Mouse (Mus musculus) left cerebral cortex, adult 18-20 months (tissue): ENCODE measurements around the gene Pard3b. TPM values are rescaled to one million over a fixed set of nuclear protein-coding genes. Genes with fewer than 3 reads are reported as not detected.
A peak's percentile ranks its signal among the peaks of the same experiment; 100 is the strongest.

ENCODE experiments used
- DNase-seq, 2 experiments: peaks; one replicate each; pipeline ENCODE4 v3.0.0; 2021 to 2022; ENCODE audit warnings: low spot score in 2 of 2, mixed read lengths in 1 of 2
- total RNA-seq, 2 experiments: library from RNA; stranded (reverse); gene quantifications; 2 replicates each; pipeline ENCODE4 v1.2.3; 2021

The Pard3b gene
- total RNA-seq, 2 experiments from 2014 or later: 3.1 to 3.7 TPM

- DNase-seq: no peak
Measured at GRCm38 (mm10) chr1:61912931-61913330, 274.3 kb downstream of the Pard3b start.

- peak; percentile 3 to 5 for DNase-seq
Measured at GRCm38 (mm10) chr1:61924958-61925357, 286.3 kb downstream of the Pard3b start.

- no peak for DNase-seq
Measured at GRCm38 (mm10) chr1:61925541-61925940, 286.9 kb downstream of the Pard3b start.

GRCm38 (mm10) chr1:61928131-61928761 is 289.6 kb downstream of the Pard3b start:
- no peak for DNase-seq

- no peak for DNase-seq
Measured at GRCm38 (mm10) chr1:61933574-61933973, 294.9 kb downstream of the Pard3b start.

- no peak for DNase-seq
Measured at GRCm38 (mm10) chr1:61934760-61935159, 296.1 kb downstream of the Pard3b start.

GRCm38 (mm10) chr1:61939882-61940281 is 301.3 kb downstream of the Pard3b start:
- DNase-seq: no peak

GRCm38 (mm10) chr1:61961533-61961932 is 322.9 kb downstream of the Pard3b start:
- no peak for DNase-seq

- no peak for DNase-seq
Measured at GRCm38 (mm10) chr1:61962571-61962970, 323.9 kb downstream of the Pard3b start.

- no peak for DNase-seq
Measured at GRCm38 (mm10) chr1:61967124-61967523, 328.5 kb downstream of the Pard3b start.

- no peak for DNase-seq
Measured at GRCm38 (mm10) chr1:61967807-61968206, 329.2 kb downstream of the Pard3b start.

- DNase-seq: no peak
Measured at GRCm38 (mm10) chr1:61997711-61998110, 359.1 kb downstream of the Pard3b start.

GRCm38 (mm10) chr1:62008811-62009210 is 370.2 kb downstream of the Pard3b start:
- no peak for DNase-seq

- no peak for DNase-seq
Measured at GRCm38 (mm10) chr1:62011712-62012111, 373.1 kb downstream of the Pard3b start.

GRCm38 (mm10) chr1:62016536-62017300 is 378.1 kb downstream of the Pard3b start:
- DNase-seq: no peak

- no peak for DNase-seq
Measured at GRCm38 (mm10) chr1:62018276-62018675, 379.7 kb downstream of the Pard3b start.

- DNase-seq: no peak
Measured at GRCm38 (mm10) chr1:62019743-62020142, 381.1 kb downstream of the Pard3b start.

GRCm38 (mm10) chr1:62041718-62042117 is 403.1 kb downstream of the Pard3b start:
- DNase-seq: no peak

GRCm38 (mm10) chr1:62048592-62048991 is 410.0 kb downstream of the Pard3b start:
- DNase-seq: no peak

GRCm38 (mm10) chr1:62051186-62051825 is 412.7 kb downstream of the Pard3b start:
- no peak for DNase-seq

- DNase-seq: no peak
Measured at GRCm38 (mm10) chr1:62053167-62053638, 414.6 kb downstream of the Pard3b start.

- DNase-seq: no peak
Measured at GRCm38 (mm10) chr1:62055280-62055679, 416.7 kb downstream of the Pard3b start.
